Mouse (Mus musculus): ENCODE measurements at regions not wholly inside any gene's neighbourhood (a gene's known extent, or its start where the extent isn't known, plus 50 kb on each side); places are given as distances from the start of the nearest gene placed in this dataset.

GRCm38 (mm10) chr5:46278190-46278589 is 420.8 kb upstream of the Lcorl start:
- DNase-seq = no peak

GRCm38 (mm10) chr5:46256730-46257129 is 399.3 kb upstream of the Lcorl start:
- no peak for DNase-seq

- no peak for DNase-seq
Observed at GRCm38 (mm10) chr5:46253940-46254339, 396.5 kb upstream of the Lcorl start.

- DNase-seq = no peak
Observed at GRCm38 (mm10) chr5:46235364-46236067, 378.1 kb upstream of the Lcorl start.

DNA sequence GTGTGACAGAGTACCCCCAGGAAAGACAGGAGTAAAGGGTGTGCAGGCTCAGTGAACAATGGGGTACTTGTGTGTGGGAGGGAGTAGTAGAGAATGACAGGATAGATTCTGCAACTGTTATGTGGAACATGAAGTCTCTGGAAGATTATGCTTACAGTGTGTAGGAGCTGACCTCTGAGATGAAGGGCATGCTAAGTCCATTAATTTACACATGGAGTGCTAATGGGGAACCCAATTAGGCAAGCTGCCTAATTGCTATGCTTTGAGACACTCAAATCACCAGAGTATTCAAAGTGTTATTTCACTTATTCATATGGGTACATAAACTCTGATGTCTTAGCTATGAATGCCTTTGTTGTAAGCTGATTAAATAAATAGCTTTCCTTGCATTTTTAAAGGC is 375.4 kb upstream of the Lcorl start:
- no peak for DNase-seq

DNA sequence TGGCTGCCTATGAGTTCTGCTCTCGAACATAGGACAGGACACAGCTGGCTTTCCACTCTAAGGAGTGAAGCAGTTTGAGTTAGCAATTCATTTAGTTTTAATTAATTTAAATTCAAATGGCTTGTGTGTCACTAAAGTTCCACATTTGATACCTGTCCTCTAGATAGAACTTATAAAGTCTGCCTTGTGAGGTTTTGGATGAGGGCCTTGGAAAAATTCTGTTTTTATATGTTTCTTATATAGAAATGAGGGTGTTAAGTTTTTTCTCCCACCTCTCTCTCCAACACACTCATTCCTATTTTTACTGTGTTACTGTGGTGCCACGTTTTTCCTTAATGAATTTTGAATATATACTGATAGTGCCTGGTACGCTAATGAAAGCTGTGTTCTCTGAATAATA is 371.3 kb upstream of the Lcorl start:
- DNase-seq = no peak

DNA sequence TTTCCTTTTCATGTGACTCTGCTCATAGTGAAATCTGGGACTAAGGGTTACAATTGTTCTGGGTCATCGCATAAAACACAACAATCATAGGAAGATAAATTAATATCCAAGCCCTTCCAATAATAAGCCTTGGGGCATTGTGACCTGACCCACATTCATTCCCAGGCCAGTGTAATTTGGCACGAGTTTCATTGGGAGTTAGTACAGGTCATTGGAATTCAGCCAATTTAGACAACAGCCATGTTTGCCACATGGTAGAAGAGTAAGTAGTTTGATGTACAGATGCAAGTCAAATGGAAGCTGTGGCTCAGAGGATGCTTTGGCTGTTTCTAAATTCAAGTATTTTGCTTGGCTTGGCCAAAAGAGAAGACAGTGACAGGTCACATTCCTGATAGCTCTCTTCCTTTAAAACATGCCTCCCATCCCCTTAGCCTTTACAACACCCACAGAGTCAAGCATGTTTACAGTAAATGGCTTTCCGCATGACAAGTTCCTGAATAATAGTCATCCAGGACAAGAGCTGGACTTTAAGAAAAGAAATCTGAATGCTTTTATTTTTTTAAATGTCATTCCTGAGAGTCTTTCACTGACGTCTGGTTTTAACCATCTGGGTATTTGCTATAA is 355.5 kb upstream of the Lcorl start:
- DNase-seq = no peak

DNA sequence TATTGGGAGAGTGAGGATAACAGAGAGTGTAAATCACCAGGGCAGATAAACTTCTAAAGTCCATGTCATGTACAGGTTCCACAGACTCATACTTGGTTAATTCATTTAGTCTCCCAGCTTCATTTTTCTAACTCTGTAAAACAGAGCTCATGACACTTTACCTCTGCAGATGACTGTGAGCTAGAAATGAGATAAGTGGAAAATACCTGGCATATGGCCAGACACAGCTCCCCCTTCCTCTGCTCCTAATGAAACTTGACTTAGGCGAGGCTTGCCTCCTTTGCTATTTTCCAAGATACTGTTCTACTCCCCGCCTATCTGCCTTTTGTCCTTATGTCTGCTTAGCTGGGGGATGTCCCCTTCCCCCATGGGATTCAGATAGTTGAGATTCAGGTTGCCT is 351.7 kb upstream of the Lcorl start:
- no peak for DNase-seq

- no peak for DNase-seq
Observed at GRCm38 (mm10) chr5:46203744-46204143, 346.3 kb upstream of the Lcorl start.

- no peak for DNase-seq
Observed at GRCm38 (mm10) chr5:46202457-46202772, 345.0 kb upstream of the Lcorl start.

GRCm38 (mm10) chr5:46201639-46202456 is 344.4 kb upstream of the Lcorl start:
- DNase-seq = no peak

DNA sequence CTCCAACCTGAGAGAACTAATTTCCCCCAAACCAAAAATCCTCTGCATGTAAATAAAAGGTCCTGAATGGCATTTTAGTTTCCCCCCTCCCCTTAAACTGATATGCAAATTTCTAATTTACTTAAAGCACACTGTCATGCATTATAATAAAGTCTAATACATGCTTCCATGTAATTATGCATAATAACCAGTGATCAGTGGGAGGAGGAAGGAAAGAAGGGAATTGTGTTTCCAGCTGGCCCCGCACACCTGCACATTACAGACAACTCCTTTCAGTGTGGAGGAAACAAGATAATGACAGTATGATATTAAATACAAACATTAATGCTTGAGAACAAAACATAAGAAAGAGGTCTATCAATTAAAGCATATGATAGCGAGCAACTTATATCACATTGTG is 329.5 kb upstream of the Lcorl start:
- no peak for DNase-seq

DNA sequence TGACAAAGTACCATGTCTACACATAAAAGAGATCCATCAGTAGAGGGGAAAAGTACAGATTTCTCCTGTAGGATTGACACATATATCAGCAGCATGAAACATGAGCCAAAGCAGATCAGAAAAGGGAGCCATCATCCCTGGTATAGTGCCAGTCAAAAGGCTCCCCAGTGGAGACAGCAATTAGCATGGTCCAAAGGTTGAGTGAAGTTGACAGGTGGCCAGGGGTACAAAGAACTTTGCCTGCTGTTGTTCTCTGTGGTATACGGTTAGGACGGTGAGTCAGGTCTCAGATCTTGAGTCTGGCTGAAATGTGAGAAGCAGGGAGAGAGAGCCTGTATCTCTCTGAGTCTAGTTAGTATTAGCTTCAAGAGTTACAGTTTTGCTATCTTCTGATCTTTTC is 324.7 kb upstream of the Lcorl start:
- DNase-seq = no peak

DNA sequence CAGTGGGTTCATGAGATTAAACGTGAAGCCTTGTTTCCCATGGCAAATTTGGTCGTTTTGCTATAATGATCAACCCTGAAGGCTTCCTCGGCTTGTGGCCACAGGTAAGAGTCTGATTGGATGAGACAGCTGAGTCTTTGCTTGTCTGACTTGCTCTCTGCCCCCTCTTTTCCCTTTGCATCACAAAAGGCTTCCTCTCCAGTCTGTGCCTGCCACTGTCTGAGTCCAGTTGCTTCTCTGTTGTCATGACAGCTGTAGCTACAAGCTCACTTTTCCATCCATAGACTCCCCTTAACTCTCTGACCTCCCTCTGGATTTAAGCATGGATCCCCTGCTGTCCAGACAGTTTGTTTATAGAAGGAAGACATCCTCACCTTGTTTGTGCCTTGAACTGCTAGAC is 314.9 kb upstream of the Lcorl start:
- DNase-seq = no peak

DNA sequence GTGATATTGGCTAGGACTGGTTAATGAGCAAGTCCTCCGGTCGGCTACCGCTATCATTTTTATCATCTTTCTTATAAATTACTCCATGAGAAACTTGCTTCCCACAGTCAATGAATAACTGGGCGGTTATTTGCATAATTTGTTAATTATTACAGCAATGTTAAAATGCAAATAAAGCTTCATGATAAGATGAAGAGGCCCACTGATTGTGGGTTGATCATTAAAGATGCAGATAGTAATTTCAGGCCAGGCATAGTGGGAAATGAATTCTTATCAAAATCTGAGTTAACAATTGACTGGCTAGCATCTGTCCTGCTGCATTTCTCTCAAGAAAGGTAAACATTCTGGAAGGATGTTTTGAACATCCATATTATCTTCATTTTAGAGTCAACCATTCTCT is 303.4 kb upstream of the Lcorl start:
- DNase-seq = no peak

DNA sequence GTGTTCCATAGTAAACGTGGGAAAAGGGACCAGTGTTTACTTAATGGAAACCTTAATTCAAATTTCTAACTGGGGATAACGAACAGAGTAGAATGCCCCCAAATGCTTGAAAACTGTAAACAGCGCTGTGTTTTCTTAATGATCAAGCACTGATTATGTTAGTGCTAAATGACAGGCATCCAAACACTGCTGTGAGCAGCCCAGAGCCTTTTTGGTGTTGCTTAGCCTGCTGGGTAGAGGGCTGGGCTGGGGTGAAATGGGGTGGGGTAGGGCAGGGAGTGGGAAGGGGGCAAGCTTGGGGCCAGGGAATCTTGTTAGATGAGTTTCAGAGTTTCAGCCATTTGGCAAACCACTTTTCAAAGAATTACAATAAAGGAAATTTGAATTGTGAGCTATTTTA is 294.6 kb upstream of the Lcorl start:
- DNase-seq = no peak

DNA sequence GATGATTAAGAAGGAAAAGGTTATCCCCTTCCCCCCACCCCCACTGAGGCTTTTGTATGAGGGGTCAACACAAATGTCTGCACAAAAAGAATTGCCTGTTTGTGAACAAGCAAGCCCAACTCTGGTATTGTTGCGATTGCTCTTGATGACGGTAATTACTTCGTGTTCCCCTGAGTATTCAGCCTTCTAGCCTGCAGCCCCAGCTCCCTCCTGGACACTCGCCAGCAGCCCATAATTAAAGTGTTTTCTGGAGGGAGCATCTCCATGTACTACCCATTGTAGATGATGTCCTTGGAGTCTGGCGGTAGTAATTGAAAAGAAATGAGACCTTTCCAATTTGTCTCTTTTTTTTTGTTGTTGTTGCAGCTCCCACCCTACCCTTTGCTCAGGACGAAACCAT is 293.4 kb upstream of the Lcorl start:
- no peak for DNase-seq

- DNase-seq = no peak
Observed at GRCm38 (mm10) chr5:46149851-46150615, 292.6 kb upstream of the Lcorl start.

DNA sequence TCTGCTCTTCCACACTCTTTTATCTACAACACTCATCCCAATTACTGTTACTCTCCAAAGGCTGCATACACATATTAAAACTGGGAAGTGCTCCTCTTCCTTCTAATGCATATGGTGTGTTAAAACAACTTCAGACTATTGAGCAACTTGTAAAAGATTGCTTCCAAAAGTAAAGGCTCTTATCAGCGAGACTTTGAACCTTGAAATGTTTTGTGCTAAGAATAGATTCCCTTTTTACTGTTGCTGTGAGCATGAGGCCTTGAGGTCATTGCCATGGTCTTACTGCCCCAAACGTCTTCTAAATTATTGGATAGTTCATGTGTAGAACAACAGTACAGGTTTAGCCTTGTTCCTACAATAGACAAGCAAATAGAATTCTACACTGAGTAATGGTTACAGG is 281.6 kb upstream of the Lcorl start:
- DNase-seq = no peak

GRCm38 (mm10) chr5:46137695-46138094 is 280.3 kb upstream of the Lcorl start:
- no peak for DNase-seq

DNA sequence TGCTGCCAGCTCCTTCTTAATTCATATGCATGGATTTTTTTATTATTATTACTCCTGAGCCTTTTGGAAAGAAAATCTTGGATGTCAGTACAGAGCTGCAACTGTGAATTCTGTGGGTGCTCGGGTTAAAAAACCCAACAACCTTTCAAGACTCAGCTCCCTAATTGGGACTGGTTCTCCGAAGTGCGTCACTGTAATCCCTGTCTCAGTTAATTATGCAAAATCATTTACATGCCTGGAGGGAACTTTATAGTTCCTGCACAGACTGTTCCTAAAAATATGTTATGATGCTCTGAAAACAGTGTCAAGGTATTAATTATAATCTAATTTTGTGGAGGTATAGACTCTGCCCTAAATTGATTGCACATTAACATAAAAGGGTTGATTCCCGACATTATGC is 250.6 kb upstream of the Lcorl start:
- no peak for DNase-seq

GRCm38 (mm10) chr5:46103350-46103749 is 245.9 kb upstream of the Lcorl start:
- DNase-seq = no peak

- no peak for DNase-seq
Observed at GRCm38 (mm10) chr5:46092549-46092948, 235.1 kb upstream of the Lcorl start.

DNA sequence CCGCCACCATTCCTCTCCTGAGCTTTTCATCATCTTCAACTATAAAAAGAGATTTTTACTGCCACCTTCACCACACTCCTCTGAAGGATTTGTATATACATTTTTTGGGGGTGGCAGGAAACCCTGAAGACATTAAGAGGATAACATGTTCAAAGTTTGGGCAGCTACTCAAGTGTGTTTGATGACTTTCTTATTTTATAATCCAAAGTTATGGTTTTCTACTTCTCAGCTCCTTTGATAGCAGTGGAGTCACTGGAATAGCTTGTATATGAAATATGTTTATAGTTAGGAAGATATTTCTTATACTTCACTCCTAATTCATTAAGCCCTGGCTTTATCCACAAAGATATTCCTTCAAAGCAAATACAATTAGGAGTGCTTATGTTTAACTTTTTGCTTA is 229.5 kb upstream of the Lcorl start:
- no peak for DNase-seq

Data from cerebellum, adult 11-12 months (tissue).